Mouse (Mus musculus) B cell, adult 67 days (primary cell): ENCODE measurements around the gene Cyp4f39. TPM values are rescaled to one million over a fixed set of nuclear protein-coding genes. Genes with fewer than 3 reads are reported as not detected.

Experiments
- total RNA-seq, 2 experiments: library from RNA; stranded (reverse); gene quantifications; 4 replicates each; pipeline ENCODE4 v1.2.4; 2023

Gene Cyp4f39
- not detected for total RNA-seq

DNA sequence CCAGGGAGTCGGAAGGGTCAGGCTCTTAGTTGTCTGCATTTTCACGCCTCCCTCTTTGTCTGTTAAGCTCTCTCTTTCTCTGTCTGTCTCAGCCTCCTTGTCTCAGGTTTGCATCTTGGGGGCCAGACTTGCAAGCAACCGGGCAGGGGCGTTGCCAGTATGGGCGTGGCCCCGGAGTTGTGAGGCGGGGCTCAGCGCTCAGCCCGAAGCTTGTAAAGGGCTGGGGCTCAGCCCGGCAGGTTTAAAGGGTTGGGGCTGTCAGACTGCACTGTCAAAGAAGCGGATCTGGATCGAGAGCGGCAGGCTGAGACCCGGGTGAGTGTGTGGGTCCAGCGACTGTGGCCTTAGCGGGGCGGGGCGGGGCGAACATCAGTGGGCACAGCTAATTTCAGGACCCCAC, at the start of gene Cyp4f39:
Gene Cyp4f39, plus strand, starts transcription at position 242 of the 400 bp plus-strand sequence.

GRCm38 (mm10) chr17:32403417-32403816, 49.1 kb upstream of the Cyp4f39 start, which contains the start of gene Rasal3:
TSS of gene Rasal3 (minus strand) at chr17:32403583.

DNA sequence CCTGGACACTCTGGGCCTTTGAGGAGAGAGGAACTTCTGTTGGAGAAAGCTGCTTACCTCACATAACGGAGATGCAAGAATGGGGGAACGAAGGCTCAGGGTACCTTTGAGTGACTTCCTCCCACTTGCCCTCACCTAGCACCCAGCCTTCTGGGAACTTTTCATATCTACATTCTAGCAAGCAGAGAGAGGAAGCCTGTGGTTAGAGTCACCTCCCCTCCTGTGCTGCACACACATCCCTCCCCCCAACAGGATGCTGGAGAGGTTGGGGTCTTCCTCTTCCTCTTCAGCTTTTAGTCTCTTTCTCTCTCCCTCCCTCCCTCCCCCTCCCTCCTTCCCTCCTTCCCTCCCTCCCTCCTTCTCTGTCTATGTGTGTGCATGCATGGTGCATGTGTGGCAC, 28.5 kb upstream of the Cyp4f39 start, which contains the start of gene Pglyrp2:
Gene Pglyrp2, minus strand, starts transcription at position 134 of the 400 bp plus-strand sequence.

GRCm38 (mm10) chr17:32505851-32506728, 53.6 kb downstream of the Cyp4f39 start, which contains the start of gene Cyp4f17:
TSS of gene Cyp4f17 (plus strand) at chr17:32506050.

DNA sequence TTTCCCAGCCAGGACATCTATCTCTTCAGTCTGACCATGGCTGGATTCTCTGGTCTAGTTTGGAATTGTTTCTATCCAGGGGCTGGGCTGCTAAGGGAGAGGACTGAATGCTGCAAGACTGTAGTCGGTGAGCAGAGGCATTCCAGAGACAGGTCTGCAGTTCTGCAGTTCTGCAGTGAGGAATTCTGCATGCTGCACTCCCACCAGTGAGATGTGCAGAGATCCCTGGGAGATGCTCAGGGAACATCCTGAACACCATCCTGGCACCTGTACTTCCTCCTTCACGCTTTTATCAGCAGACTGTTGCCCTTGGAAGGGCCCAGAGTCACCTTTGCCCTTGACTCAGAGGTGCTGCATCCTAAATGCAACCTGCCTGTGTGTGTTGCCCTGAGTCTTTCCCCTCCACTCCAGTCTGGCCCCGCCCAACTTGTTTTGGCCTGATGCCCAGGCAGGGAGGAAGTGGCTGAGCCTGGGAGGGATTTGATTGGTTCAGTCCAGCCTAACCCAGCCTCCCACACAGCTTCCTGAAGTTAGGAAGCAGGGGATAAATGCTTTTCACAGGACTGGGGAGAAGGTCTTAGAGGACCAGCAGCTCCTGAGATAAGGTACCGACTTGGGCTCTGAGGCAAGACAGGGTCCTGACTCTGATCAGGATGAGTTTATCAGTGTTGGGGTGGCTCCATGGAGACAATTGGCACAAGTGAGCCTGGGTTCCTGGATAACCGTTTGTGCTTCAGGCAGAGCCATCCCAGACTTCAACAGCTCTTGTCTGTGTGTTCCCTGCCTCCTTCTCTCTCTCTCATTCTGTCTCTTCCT, 83.7 kb downstream of the Cyp4f39 start, which contains the start of gene Cyp4f16:
Gene Cyp4f16, plus strand, starts transcription at position 508 of the 816 bp plus-strand sequence.

Other genes starting within 250 kb of the Cyp4f39 start
- gene Brd4, start 168.0 kb upstream of the Cyp4f39 start, total RNA-seq = 100 to 1,000 TPM; 291 to 310 TPM
- 100 to 1,000 TPM; 321 to 345 TPM for gene Akap8, start 131.5 kb upstream of the Cyp4f39 start, total RNA-seq
- gene Akap8l, start 102.1 kb upstream of the Cyp4f39 start, total RNA-seq = 100 to 1,000 TPM; 224 to 249 TPM
- gene Wiz, start 63.3 kb upstream of the Cyp4f39 start, total RNA-seq = 10 to 100 TPM; 39.2 to 41.5 TPM
- 100 to 1,000 TPM; 340 to 356 TPM for gene Rasal3, start 49.1 kb upstream of the Cyp4f39 start, total RNA-seq
- 10 to 100 TPM; 35.9 to 45.0 TPM for gene Pglyrp2, start 28.6 kb upstream of the Cyp4f39 start, total RNA-seq
- under 1 TPM; 0.23 to 0.36 TPM for gene Cyp4f17, start 53.3 kb downstream of the Cyp4f39 start, total RNA-seq
- gene Cyp4f16, start 83.8 kb downstream of the Cyp4f39 start, total RNA-seq = 1 to 10 TPM; 2.2 to 4.1 TPM
- gene Cyp4f37, start 168.6 kb downstream of the Cyp4f39 start, total RNA-seq = not detected
- not detected for gene Cyp4f40, start 206.2 kb downstream of the Cyp4f39 start, total RNA-seq
- gene Cyp4f15, start 232.9 kb downstream of the Cyp4f39 start, total RNA-seq = not detected